Mouse (Mus musculus): ENCODE measurements around the gene Ext2. TPM values are rescaled to one million over a fixed set of nuclear protein-coding genes. Genes with fewer than 3 reads are reported as not detected.

Ext2 gene
- polyA plus RNA-seq (2014; fragmentation: Nextera tagmentation; extraction: Ambion mirVana) = 63.8 and 68.2 TPM in 2 replicates

DNA sequence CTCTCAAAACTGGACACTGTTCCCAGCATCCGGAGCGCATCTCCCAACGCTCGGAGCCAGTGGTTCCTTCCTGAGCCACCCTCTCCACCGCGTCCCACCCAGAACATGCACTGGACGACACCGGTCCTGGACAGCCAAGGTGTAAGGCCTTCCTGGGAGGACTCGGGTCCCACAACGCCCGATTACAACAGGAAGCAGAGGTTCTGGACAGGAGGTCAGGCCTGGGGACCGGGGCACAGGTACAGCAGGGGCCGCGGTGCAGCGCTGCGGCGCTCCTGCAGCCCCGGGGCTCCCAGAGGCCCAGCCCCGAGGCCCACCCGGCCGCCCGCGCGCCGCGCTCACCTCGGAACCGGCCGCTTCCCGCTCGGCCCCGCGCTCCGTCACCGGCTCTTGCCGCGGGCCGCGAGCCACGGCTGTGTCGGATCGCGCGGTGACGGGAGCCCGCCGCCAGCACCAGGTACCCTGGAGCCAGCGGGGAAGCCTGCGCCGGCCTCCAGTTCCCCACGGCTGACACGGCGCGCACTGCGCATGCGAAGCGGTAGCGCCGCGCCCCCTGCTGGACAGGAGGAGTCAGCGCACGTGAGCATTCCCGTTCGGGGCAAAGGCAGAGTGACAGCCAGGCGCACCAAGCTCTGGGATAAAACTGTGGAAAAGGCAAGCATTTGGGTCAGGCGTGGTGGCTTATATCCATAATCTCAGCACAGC lies at the start of gene Ext2:
Gene Ext2, minus strand, starts transcription at position 524 of the 705 bp plus-strand sequence.
- no peaks in the 10 kb centered on the region for H3K9me3 ChIP-seq (ENCODE audit: control insufficient read depth, low read length)
- ATAC-seq (ENCODE audit: low FRiP score) (peak; percentile 94), DNase-seq (ENCODE audit: low spot score, missing footprints) (peak; percentile 99)
- H3K4me2 ChIP-seq = peak within 1 kb of the TSS; percentile 78
- no peak within 1 kb of the TSS for H3K27ac ChIP-seq (ENCODE audit: low read depth, low read length)
- H3K9ac ChIP-seq (ENCODE audit: low read length) = peak within 1 kb of the TSS; percentile 91
- H3K36me3 ChIP-seq (ENCODE audit: control insufficient read depth, insufficient read depth, low read length) = no peaks in the 10 kb centered on the region
- peaks cover 10% of the 10 kb centered on the region for H3K4me1 ChIP-seq (ENCODE audit: control insufficient read depth, insufficient read depth, low read length)
- H3K4me3 ChIP-seq (ENCODE audit: low read depth, low read length) = peak within 1 kb of the TSS; percentile 89
- no peaks in the 10 kb centered on the region for H3K27me3 ChIP-seq (ENCODE audit: control insufficient read depth, insufficient read depth, low read length)
- under 1% methylated on average over 65 of the region's 66 CpGs for WGBS

- Histone ChIP-seq H3K36me3 (ENCODE audit: control insufficient read depth, insufficient read depth, low read length) (no peaks in the 10 kb centered on the region), H3K9ac (ENCODE audit: low read length) (no peak overlapping the region), H3K27ac (ENCODE audit: low read depth, low read length) (no peak overlapping the region), H3K9me3 (ENCODE audit: control insufficient read depth, low read length) (no peaks in the 10 kb centered on the region), H3K4me3 (ENCODE audit: low read depth, low read length) (no peak overlapping the region), H3K27me3 (ENCODE audit: control insufficient read depth, insufficient read depth, low read length) (no peaks in the 10 kb centered on the region), H3K4me1 (ENCODE audit: control insufficient read depth, insufficient read depth, low read length) (no peaks in the 10 kb centered on the region), H3K4me2 (no peak overlapping the region)
- no peak for DNase-seq (ENCODE audit: low spot score, missing footprints)
- WGBS = 89% methylated on average over 4 of the region's 4 CpGs
- ATAC-seq (ENCODE audit: low FRiP score) = no peak
Observed at GRCm38 (mm10) chr2:93871411-93871925, 49.1 kb upstream of the Ext2 start.

DNA sequence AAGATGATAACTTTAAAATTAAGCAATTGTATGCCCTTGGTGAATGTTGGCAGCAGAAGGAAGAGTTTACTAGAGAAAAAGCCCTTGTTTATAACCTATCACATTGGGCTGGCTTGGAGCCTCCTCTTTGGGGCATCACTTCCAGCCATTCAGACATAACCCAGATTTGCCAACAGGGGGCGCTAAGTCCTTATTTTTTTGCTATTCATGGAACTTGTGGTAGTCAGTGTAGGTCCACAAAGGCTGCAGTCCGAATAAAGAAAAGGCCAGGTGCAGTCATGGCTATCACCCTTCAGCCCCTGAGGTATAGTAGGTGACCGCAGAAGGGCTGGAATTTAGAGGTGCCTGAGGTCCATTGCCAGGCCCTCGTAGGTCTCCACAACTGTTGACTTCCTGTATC lies 48.5 kb upstream of the Ext2 start:
- H3K9me3 ChIP-seq (ENCODE audit: control insufficient read depth, low read length) = no peaks in the 10 kb centered on the region
- no peaks in the 10 kb centered on the region for H3K4me1 ChIP-seq (ENCODE audit: control insufficient read depth, insufficient read depth, low read length)
- no peak overlapping the region for H3K27ac ChIP-seq (ENCODE audit: low read depth, low read length)
- peak; percentile 97 for DNase-seq (ENCODE audit: low spot score, missing footprints)
- H3K9ac ChIP-seq (ENCODE audit: low read length) = no peak overlapping the region
- no peak overlapping the region for H3K4me3 ChIP-seq (ENCODE audit: low read depth, low read length)
- WGBS = 34% methylated on average over 4 of the region's 4 CpGs
- no peaks in the 10 kb centered on the region for H3K36me3 ChIP-seq (ENCODE audit: control insufficient read depth, insufficient read depth, low read length)
- peak; percentile 62 for ATAC-seq (ENCODE audit: low FRiP score)
- H3K4me2 ChIP-seq = no peak overlapping the region
- H3K27me3 ChIP-seq (ENCODE audit: control insufficient read depth, insufficient read depth, low read length) = no peaks in the 10 kb centered on the region

DNA sequence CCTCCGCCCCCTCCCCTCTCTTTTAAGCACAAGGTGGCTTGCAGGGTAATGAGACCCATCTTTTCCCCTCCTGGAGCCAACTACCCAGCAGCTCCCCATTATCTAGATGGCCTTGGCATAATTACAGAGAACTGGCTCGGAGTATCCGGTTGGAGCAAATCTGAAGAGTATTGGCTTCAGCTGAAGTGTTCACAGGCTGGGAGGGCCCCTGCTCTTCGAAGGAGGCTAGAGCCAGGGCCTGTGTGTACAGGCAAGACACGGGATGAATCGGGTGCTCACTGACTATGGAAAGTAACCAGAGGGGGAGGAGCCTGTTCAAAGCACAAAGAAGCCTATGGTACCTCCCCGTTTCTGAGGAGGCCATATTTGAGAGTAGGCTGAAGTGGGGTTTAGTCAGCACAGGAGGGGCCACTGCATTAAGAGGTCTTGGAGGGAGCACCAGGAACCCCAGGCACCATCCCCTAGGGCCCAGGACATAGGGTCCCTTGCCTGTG lies 46.8 kb upstream of the Ext2 start, which contains the start of gene Accsl:
Gene Accsl, minus strand, starts transcription at position 51 of the 494 bp plus-strand sequence.
- no peak for ATAC-seq (ENCODE audit: low FRiP score)

DNA sequence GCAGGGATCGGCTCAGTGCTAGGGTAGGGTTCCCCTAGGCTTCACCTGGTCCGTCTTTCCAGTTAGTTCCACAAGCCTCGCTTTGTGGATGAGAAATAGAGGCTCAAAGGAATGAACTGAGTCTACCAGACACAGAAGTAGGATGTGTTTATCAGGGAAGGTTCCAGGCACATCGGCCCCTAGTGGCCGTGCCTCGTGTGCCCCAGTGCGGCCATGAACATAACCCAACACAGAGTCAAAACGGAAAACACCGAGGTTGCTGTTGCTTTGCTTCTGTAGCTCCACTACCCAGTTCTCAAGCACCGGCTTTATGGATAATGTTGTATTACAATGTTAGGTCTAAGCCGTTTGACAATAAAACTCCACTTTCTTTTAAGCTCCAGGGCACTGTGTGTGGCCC lies 46.2 kb upstream of the Ext2 start:
- Histone ChIP-seq H3K36me3 (ENCODE audit: control insufficient read depth, insufficient read depth, low read length) (no peaks in the 10 kb centered on the region), H3K9ac (ENCODE audit: low read length) (no peak overlapping the region), H3K27me3 (ENCODE audit: control insufficient read depth, insufficient read depth, low read length) (no peaks in the 10 kb centered on the region), H3K4me3 (ENCODE audit: low read depth, low read length) (no peak overlapping the region), H3K4me2 (no peak overlapping the region), H3K27ac (ENCODE audit: low read depth, low read length) (no peak overlapping the region), H3K9me3 (ENCODE audit: control insufficient read depth, low read length) (no peaks in the 10 kb centered on the region), H3K4me1 (ENCODE audit: control insufficient read depth, insufficient read depth, low read length) (no peaks in the 10 kb centered on the region)
- ATAC-seq (ENCODE audit: low FRiP score) (no peak), DNase-seq (ENCODE audit: low spot score, missing footprints) (no peak)
- 87% methylated on average over 11 of the region's 11 CpGs for WGBS

More for the DNA sequence above, 46.8 kb upstream of the Ext2 start, which contains the start of gene Accsl:
- DNase-seq (ENCODE audit: low spot score, missing footprints) = no peak
- H3K36me3 ChIP-seq (ENCODE audit: control insufficient read depth, insufficient read depth, low read length) = no peaks in the 10 kb centered on the region
- no peak within 1 kb of the TSS for H3K4me3 ChIP-seq (ENCODE audit: low read depth, low read length)
- 75% methylated on average over 7 of the region's 7 CpGs for WGBS
- H3K4me2 ChIP-seq = no peak within 1 kb of the TSS
- H3K9me3 ChIP-seq (ENCODE audit: control insufficient read depth, low read length) = no peaks in the 10 kb centered on the region
- H3K27me3 ChIP-seq (ENCODE audit: control insufficient read depth, insufficient read depth, low read length) = no peaks in the 10 kb centered on the region
- no peak within 1 kb of the TSS for H3K27ac ChIP-seq (ENCODE audit: low read depth, low read length)
- no peak within 1 kb of the TSS for H3K9ac ChIP-seq (ENCODE audit: low read length)
- no peaks in the 10 kb centered on the region for H3K4me1 ChIP-seq (ENCODE audit: control insufficient read depth, insufficient read depth, low read length)

- Histone ChIP-seq H3K36me3 (ENCODE audit: control insufficient read depth, insufficient read depth, low read length) (no peaks in the 10 kb centered on the region), H3K9me3 (ENCODE audit: control insufficient read depth, low read length) (no peaks in the 10 kb centered on the region), H3K27ac (ENCODE audit: low read depth, low read length) (no peak overlapping the region), H3K27me3 (ENCODE audit: control insufficient read depth, insufficient read depth, low read length) (no peaks in the 10 kb centered on the region), H3K4me1 (ENCODE audit: control insufficient read depth, insufficient read depth, low read length) (no peaks in the 10 kb centered on the region), H3K4me2 (no peak overlapping the region), H3K9ac (ENCODE audit: low read length) (no peak overlapping the region), H3K4me3 (ENCODE audit: low read depth, low read length) (no peak overlapping the region)
- DNase-seq (ENCODE audit: low spot score, missing footprints) (no peak), ATAC-seq (ENCODE audit: low FRiP score) (no peak)
- WGBS = 62% methylated on average over 4 of the region's 4 CpGs
Observed at GRCm38 (mm10) chr2:93863229-93863628, 40.9 kb upstream of the Ext2 start.

GRCm38 (mm10) chr2:93858845-93859244 lies 36.5 kb upstream of the Ext2 start:
- no peaks in the 10 kb centered on the region for H3K27me3 ChIP-seq (ENCODE audit: control insufficient read depth, insufficient read depth, low read length)
- H3K36me3 ChIP-seq (ENCODE audit: control insufficient read depth, insufficient read depth, low read length) = no peaks in the 10 kb centered on the region
- no peak overlapping the region for H3K4me3 ChIP-seq (ENCODE audit: low read depth, low read length)
- H3K27ac ChIP-seq (ENCODE audit: low read depth, low read length) = no peak overlapping the region
- DNase-seq (ENCODE audit: low spot score, missing footprints) = no peak
- 79% methylated on average over 12 of the region's 12 CpGs for WGBS
- no peak overlapping the region for H3K4me2 ChIP-seq
- no peaks in the 10 kb centered on the region for H3K4me1 ChIP-seq (ENCODE audit: control insufficient read depth, insufficient read depth, low read length)
- no peak for ATAC-seq (ENCODE audit: low FRiP score)
- no peaks in the 10 kb centered on the region for H3K9me3 ChIP-seq (ENCODE audit: control insufficient read depth, low read length)
- H3K9ac ChIP-seq (ENCODE audit: low read length) = no peak overlapping the region

DNA sequence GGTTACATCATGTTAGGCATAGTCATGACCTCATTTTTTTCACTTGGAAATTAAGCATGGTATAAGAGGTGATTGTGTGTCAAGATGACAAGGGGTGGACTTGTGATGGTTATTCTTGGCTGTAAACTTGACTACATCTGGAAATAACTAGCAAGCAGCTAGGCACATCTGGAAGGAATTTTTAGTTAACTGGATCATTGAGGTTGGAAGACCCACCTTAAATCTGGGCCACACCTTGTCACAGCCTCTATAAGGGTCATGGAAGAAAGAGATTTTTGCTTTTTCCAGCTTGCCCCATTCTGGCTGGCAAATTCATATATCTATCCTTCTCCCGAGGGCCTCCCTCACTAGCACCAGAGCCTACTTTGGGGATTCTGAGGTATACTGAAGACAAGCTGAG lies 28.9 kb upstream of the Ext2 start:
- Histone ChIP-seq H3K4me1 (ENCODE audit: control insufficient read depth, insufficient read depth, low read length) (peaks cover 8% of the 10 kb centered on the region; the same call in 1 of the 2 replicates), H3K27me3 (ENCODE audit: control insufficient read depth, insufficient read depth, low read length) (no peaks in the 10 kb centered on the region)
- WGBS = 93% methylated on average over 1 of the region's 1 CpGs

DNA sequence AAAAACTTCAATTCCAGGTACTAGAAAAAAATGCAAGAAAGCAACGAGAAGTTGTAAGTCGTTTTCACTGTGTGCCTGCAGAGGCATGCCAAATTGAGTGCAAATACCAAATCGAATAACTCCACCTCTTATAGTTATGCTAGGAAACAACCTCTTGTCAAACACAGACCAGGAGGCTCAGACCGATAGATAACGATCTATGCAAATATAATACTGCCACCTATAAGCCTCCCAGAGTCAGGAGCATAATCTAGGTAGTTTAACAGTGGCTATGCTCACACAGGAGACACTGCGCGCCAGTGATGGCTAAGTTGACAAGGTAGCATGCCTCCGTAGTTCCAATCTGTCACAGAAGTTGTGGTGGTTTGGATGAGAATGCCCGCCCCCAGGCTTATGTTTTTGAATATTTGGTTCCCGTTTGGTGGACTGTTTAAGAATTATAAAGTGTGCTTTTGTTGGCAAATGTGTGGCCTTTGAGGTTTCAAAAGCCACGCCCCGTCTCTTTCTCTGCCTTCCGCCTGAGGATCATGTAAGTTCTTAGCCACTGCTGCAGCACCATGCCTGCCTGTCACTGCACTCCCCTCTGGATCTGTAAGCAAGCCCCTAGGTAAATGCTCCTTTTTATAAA lies 28.1 kb upstream of the Ext2 start:
- DNase-seq (ENCODE audit: low spot score, missing footprints) (no peak), ATAC-seq (ENCODE audit: low FRiP score) (no peak)
- H3K4me1 ChIP-seq (ENCODE audit: control insufficient read depth, insufficient read depth, low read length) = peaks cover 8% of the 10 kb centered on the region; the same call in 1 of the 2 replicates
- no peaks in the 10 kb centered on the region for H3K27me3 ChIP-seq (ENCODE audit: control insufficient read depth, insufficient read depth, low read length)
- no peak overlapping the region; the same call in 1 of the 2 replicates for H3K4me3 ChIP-seq (ENCODE audit: low read depth, low read length)
- no peak overlapping the region for H3K9ac ChIP-seq (ENCODE audit: low read length)
- H3K4me2 ChIP-seq = peak overlapping the region; percentile 67
- H3K36me3 ChIP-seq (ENCODE audit: control insufficient read depth, insufficient read depth, low read length) = no peaks in the 10 kb centered on the region
- no peak overlapping the region for H3K27ac ChIP-seq (ENCODE audit: low read depth, low read length)
- WGBS = 50% methylated on average over 13 of the region's 13 CpGs
- no peaks in the 10 kb centered on the region for H3K9me3 ChIP-seq (ENCODE audit: control insufficient read depth, low read length)

More for the DNA sequence above, 28.9 kb upstream of the Ext2 start:
- ATAC-seq (ENCODE audit: low FRiP score) = no peak
- H3K4me2 ChIP-seq = no peak overlapping the region
- no peak overlapping the region for H3K4me3 ChIP-seq (ENCODE audit: low read depth, low read length)
- no peaks in the 10 kb centered on the region for H3K9me3 ChIP-seq (ENCODE audit: control insufficient read depth, low read length)
- no peak for DNase-seq (ENCODE audit: low spot score, missing footprints)
- no peak overlapping the region for H3K9ac ChIP-seq (ENCODE audit: low read length)
- H3K36me3 ChIP-seq (ENCODE audit: control insufficient read depth, insufficient read depth, low read length) = no peaks in the 10 kb centered on the region
- H3K27ac ChIP-seq (ENCODE audit: low read depth, low read length) = no peak overlapping the region
